Mouse (Mus musculus): ENCODE data around the gene Celf2. TPM values are rescaled to one million over a fixed set of nuclear protein-coding genes. Genes with fewer than 3 reads are reported as not detected.
A peak's percentile ranks its signal among the peaks of the same experiment; 100 is the strongest.

Celf2 gene
- polyA plus RNA-seq, 1 experiment from 2014 or later: 68.8 TPM

GRCm38 (mm10) chr2:6540092-6540491 is 969.3 kb downstream of the Celf2 start:
- peaks cover 3% of the 10 kb centered on the region; the same call in 1 of the 2 replicates for H3K4me1 ChIP-seq (ENCODE audit: control insufficient read depth, insufficient read depth, low read length)
- H3K27me3 ChIP-seq (replicated peaks; ENCODE audit: control insufficient read depth, insufficient read depth, low read length): no peaks in the 10 kb centered on the region
- no peak overlapping the region for H3K4me2 ChIP-seq (ENCODE audit: low read depth, low read length)
- H3K9ac ChIP-seq (ENCODE audit: low read depth, low read length): no peak overlapping the region
- H3K4me3 ChIP-seq (ENCODE audit: low read depth, low read length): no peak overlapping the region
- WGBS: 70% methylated on average over 11 of the region's 11 CpGs
- DNase-seq (ENCODE audit: low spot score) (no peak), ATAC-seq (ENCODE audit: low read depth) (no peak)
- no peaks in the 10 kb centered on the region for H3K36me3 ChIP-seq (ENCODE audit: control insufficient read depth, insufficient read depth, low read length)
- H3K9me3 ChIP-seq (ENCODE audit: control insufficient read depth, low read length): no peaks in the 10 kb centered on the region
- no peak overlapping the region for H3K27ac ChIP-seq (replicated peaks; ENCODE audit: low read depth, low read length)

DNA sequence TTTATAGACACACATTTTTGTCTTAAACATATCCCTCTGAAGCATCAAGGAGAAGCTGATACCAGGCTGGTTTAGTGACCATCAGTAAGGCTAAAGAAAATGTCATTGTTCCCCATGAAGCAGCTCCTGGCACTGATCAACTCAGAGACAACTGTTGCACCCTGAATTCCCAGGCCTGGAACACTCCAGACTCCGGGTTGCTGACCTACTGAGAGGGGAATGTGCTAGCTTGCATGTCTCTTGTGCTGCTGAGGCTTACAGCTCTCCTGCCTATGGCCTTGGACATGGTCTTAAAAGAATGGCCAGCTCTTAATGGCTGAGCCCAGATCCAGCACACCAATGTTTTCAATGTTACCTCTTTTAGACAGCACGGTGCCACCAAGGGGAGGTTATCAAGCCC is 970.9 kb downstream of the Celf2 start:
- H3K9me3 ChIP-seq (ENCODE audit: control insufficient read depth, low read length): no peaks in the 10 kb centered on the region
- DNase-seq (ENCODE audit: low spot score) (no peak), ATAC-seq (ENCODE audit: low read depth) (no peak)
- peaks cover 3% of the 10 kb centered on the region; the same call in 1 of the 2 replicates for H3K4me1 ChIP-seq (ENCODE audit: control insufficient read depth, insufficient read depth, low read length)
- H3K4me2 ChIP-seq (ENCODE audit: low read depth, low read length): no peak overlapping the region
- H3K9ac ChIP-seq (ENCODE audit: low read depth, low read length): no peak overlapping the region
- H3K4me3 ChIP-seq (ENCODE audit: low read depth, low read length): no peak overlapping the region
- H3K27ac ChIP-seq (replicated peaks; ENCODE audit: low read depth, low read length): no peak overlapping the region
- H3K36me3 ChIP-seq (ENCODE audit: control insufficient read depth, insufficient read depth, low read length): no peaks in the 10 kb centered on the region
- no peaks in the 10 kb centered on the region for H3K27me3 ChIP-seq (replicated peaks; ENCODE audit: control insufficient read depth, insufficient read depth, low read length)
- 82% methylated on average over 2 of the region's 2 CpGs for WGBS

DNA sequence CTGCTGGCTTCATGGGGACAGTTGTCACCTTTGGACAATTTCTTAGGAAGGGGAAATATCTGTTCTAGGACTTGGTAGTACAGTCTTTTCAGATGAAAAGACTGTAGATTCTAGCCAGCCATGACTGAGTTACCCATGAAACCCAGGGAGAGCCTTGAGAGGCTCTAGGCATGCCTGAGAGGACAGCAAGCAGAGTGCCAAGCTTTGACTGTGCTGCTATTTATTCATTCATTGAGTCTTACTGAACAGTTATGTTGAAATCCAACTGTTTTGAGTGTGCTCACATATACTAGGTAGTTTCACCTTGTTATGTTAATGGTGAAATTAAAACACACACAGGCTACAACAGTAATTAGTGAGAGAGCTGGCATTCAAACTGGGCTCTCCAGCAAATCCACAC is 971.3 kb downstream of the Celf2 start:
- no peak overlapping the region for H3K4me3 ChIP-seq (ENCODE audit: low read depth, low read length)
- no peak overlapping the region for H3K4me2 ChIP-seq (ENCODE audit: low read depth, low read length)
- ATAC-seq (ENCODE audit: low read depth) (no peak), DNase-seq (ENCODE audit: low spot score) (no peak)
- H3K27me3 ChIP-seq (replicated peaks; ENCODE audit: control insufficient read depth, insufficient read depth, low read length): no peaks in the 10 kb centered on the region
- H3K4me1 ChIP-seq (ENCODE audit: control insufficient read depth, insufficient read depth, low read length): peaks cover 3% of the 10 kb centered on the region; the same call in 1 of the 2 replicates
- no peak overlapping the region for H3K27ac ChIP-seq (replicated peaks; ENCODE audit: low read depth, low read length)
- H3K36me3 ChIP-seq (ENCODE audit: control insufficient read depth, insufficient read depth, low read length): no peaks in the 10 kb centered on the region
- H3K9me3 ChIP-seq (ENCODE audit: control insufficient read depth, low read length): no peaks in the 10 kb centered on the region
- no peak overlapping the region for H3K9ac ChIP-seq (ENCODE audit: low read depth, low read length)

GRCm38 (mm10) chr2:6537326-6537725 is 972.0 kb downstream of the Celf2 start:
- no peak for ATAC-seq (ENCODE audit: low read depth)
- H3K9ac ChIP-seq (ENCODE audit: low read depth, low read length): no peak overlapping the region
- no peaks in the 10 kb centered on the region for H3K27me3 ChIP-seq (replicated peaks; ENCODE audit: control insufficient read depth, insufficient read depth, low read length)
- no peak overlapping the region for H3K27ac ChIP-seq (replicated peaks; ENCODE audit: low read depth, low read length)
- H3K4me1 ChIP-seq (ENCODE audit: control insufficient read depth, insufficient read depth, low read length): peaks cover 3% of the 10 kb centered on the region; the same call in 1 of the 2 replicates
- no peaks in the 10 kb centered on the region for H3K36me3 ChIP-seq (ENCODE audit: control insufficient read depth, insufficient read depth, low read length)
- WGBS: 67% methylated on average over 3 of the region's 3 CpGs
- no peak overlapping the region for H3K4me3 ChIP-seq (ENCODE audit: low read depth, low read length)
- no peaks in the 10 kb centered on the region for H3K9me3 ChIP-seq (ENCODE audit: control insufficient read depth, low read length)
- H3K4me2 ChIP-seq (ENCODE audit: low read depth, low read length): no peak overlapping the region
- DNase-seq (ENCODE audit: low spot score): no peak

- no peak overlapping the region for H3K4me3 ChIP-seq (ENCODE audit: low read depth, low read length)
- H3K9me3 ChIP-seq (ENCODE audit: control insufficient read depth, low read length): no peaks in the 10 kb centered on the region
- ATAC-seq (ENCODE audit: low read depth) (no peak), DNase-seq (ENCODE audit: low spot score) (no peak)
- WGBS: 89% methylated on average over 2 of the region's 2 CpGs
- no peaks in the 10 kb centered on the region for H3K36me3 ChIP-seq (ENCODE audit: control insufficient read depth, insufficient read depth, low read length)
- H3K27me3 ChIP-seq (replicated peaks; ENCODE audit: control insufficient read depth, insufficient read depth, low read length): no peaks in the 10 kb centered on the region
- peaks cover 3% of the 10 kb centered on the region; the same call in 1 of the 2 replicates for H3K4me1 ChIP-seq (ENCODE audit: control insufficient read depth, insufficient read depth, low read length)
- no peak overlapping the region for H3K9ac ChIP-seq (ENCODE audit: low read depth, low read length)
- no peak overlapping the region for H3K27ac ChIP-seq (replicated peaks; ENCODE audit: low read depth, low read length)
- no peak overlapping the region for H3K4me2 ChIP-seq (ENCODE audit: low read depth, low read length)
Observed at GRCm38 (mm10) chr2:6536372-6536771, 973.0 kb downstream of the Celf2 start.

- ATAC-seq (ENCODE audit: low read depth) (no peak; the same call in 1 of the 2 replicates), DNase-seq (ENCODE audit: low spot score) (no peak)
- Histone ChIP-seq H3K4me1 (ENCODE audit: control insufficient read depth, insufficient read depth, low read length) (no peaks in the 10 kb centered on the region), H3K9ac (ENCODE audit: low read depth, low read length) (no peak overlapping the region), H3K36me3 (ENCODE audit: control insufficient read depth, insufficient read depth, low read length) (no peaks in the 10 kb centered on the region), H3K4me2 (ENCODE audit: low read depth, low read length) (no peak overlapping the region), H3K27me3 (replicated peaks; ENCODE audit: control insufficient read depth, insufficient read depth, low read length) (no peaks in the 10 kb centered on the region), H3K9me3 (ENCODE audit: control insufficient read depth, low read length) (no peaks in the 10 kb centered on the region), H3K4me3 (ENCODE audit: low read depth, low read length) (no peak overlapping the region), H3K27ac (replicated peaks; ENCODE audit: low read depth, low read length) (no peak overlapping the region)
- WGBS: 78% methylated on average over 4 of the region's 4 CpGs
Observed at GRCm38 (mm10) chr2:6532341-6532740, 977.0 kb downstream of the Celf2 start.

GRCm38 (mm10) chr2:6528076-6528475 is 981.3 kb downstream of the Celf2 start:
- no peaks in the 10 kb centered on the region for H3K27me3 ChIP-seq (replicated peaks; ENCODE audit: control insufficient read depth, insufficient read depth, low read length)
- no peak overlapping the region for H3K9ac ChIP-seq (ENCODE audit: low read depth, low read length)
- 84% methylated on average over 2 of the region's 2 CpGs for WGBS
- H3K4me2 ChIP-seq (ENCODE audit: low read depth, low read length): no peak overlapping the region
- H3K9me3 ChIP-seq (ENCODE audit: control insufficient read depth, low read length): no peaks in the 10 kb centered on the region
- no peaks in the 10 kb centered on the region for H3K4me1 ChIP-seq (ENCODE audit: control insufficient read depth, insufficient read depth, low read length)
- no peak overlapping the region for H3K4me3 ChIP-seq (ENCODE audit: low read depth, low read length)
- DNase-seq (ENCODE audit: low spot score): no peak
- H3K36me3 ChIP-seq (ENCODE audit: control insufficient read depth, insufficient read depth, low read length): no peaks in the 10 kb centered on the region
- no peak for ATAC-seq (ENCODE audit: low read depth)
- no peak overlapping the region for H3K27ac ChIP-seq (replicated peaks; ENCODE audit: low read depth, low read length)

GRCm38 (mm10) chr2:6526825-6527224 is 982.5 kb downstream of the Celf2 start:
- H3K27me3 ChIP-seq (replicated peaks; ENCODE audit: control insufficient read depth, insufficient read depth, low read length): no peaks in the 10 kb centered on the region
- H3K36me3 ChIP-seq (ENCODE audit: control insufficient read depth, insufficient read depth, low read length): no peaks in the 10 kb centered on the region
- no peaks in the 10 kb centered on the region for H3K4me1 ChIP-seq (ENCODE audit: control insufficient read depth, insufficient read depth, low read length)
- no peak overlapping the region for H3K27ac ChIP-seq (replicated peaks; ENCODE audit: low read depth, low read length)
- ATAC-seq (ENCODE audit: low read depth) (peak; percentile 55; the same call in 1 of the 2 replicates), DNase-seq (ENCODE audit: low spot score) (no peak)
- no peak overlapping the region for H3K4me3 ChIP-seq (ENCODE audit: low read depth, low read length)
- WGBS: 74% methylated on average over 11 of the region's 11 CpGs
- no peaks in the 10 kb centered on the region for H3K9me3 ChIP-seq (ENCODE audit: control insufficient read depth, low read length)
- H3K4me2 ChIP-seq (ENCODE audit: low read depth, low read length): no peak overlapping the region
- H3K9ac ChIP-seq (ENCODE audit: low read depth, low read length): no peak overlapping the region

- no peak overlapping the region for H3K27ac ChIP-seq (replicated peaks; ENCODE audit: low read depth, low read length)
- WGBS: 39% methylated on average over 4 of the region's 4 CpGs
- H3K27me3 ChIP-seq (replicated peaks; ENCODE audit: control insufficient read depth, insufficient read depth, low read length): no peaks in the 10 kb centered on the region
- DNase-seq (ENCODE audit: low spot score) (no peak), ATAC-seq (ENCODE audit: low read depth) (no peak)
- H3K4me1 ChIP-seq (ENCODE audit: control insufficient read depth, insufficient read depth, low read length): no peaks in the 10 kb centered on the region
- no peaks in the 10 kb centered on the region for H3K9me3 ChIP-seq (ENCODE audit: control insufficient read depth, low read length)
- no peak overlapping the region for H3K4me2 ChIP-seq (ENCODE audit: low read depth, low read length)
- no peak overlapping the region for H3K9ac ChIP-seq (ENCODE audit: low read depth, low read length)
- H3K4me3 ChIP-seq (ENCODE audit: low read depth, low read length): no peak overlapping the region
- no peaks in the 10 kb centered on the region for H3K36me3 ChIP-seq (ENCODE audit: control insufficient read depth, insufficient read depth, low read length)
Observed at GRCm38 (mm10) chr2:6526311-6526710, 983.1 kb downstream of the Celf2 start.

Data from embryonic facial prominence, embryonic 14.5 days (tissue).